Mouse (Mus musculus): ENCODE results near the gene Cachd1.

- TF ChIP-seq CTCF (IDR thresholded peaks at IDR 0.05; ENCODE audit: low read depth, low read length) = no peak
- TF ChIP-seq EP300 (IDR thresholded peaks at IDR 0.05; ENCODE audit: insufficient read depth, low read depth, low read length) = no peak
These were observed 187.3 kb downstream of the Cachd1 start for GRCm38 (mm10) chr4:100963796-100964195.
